In the genomic region with DNA sequence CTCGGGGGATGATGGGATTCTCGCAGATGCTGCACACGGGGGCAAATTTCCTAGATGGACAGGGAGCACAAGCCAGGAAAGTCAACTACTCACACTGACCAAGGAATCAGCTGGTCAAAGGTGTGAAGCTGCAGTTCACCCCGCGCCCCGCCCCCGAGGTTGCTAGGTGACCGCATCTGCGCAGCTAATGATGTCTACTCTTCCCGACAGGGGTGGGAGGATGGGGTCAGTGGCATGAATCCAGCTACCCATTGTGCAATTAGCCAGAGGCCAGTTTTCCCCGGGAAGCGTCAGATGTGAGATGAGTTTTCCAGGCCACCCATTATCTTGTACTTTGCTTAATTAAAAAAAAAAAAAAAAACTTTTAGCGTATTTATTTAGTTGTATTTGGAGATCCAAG, we compare ENCODE assay signal across 16 mouse cellular contexts. TPM values are rescaled to one million over a fixed set of nuclear protein-coding genes. Genes with fewer than 3 reads are reported as not detected.
"Had no signal": no experiment of that assay in that cellular context is flagged by ENCODE, and none has a peak within 500 bp of the region (broad histone marks: within the 10 kb centered on the region; RNA-seq: fewer than 3 reads in every experiment).

No protein-coding gene starts in this region.

- H3K27me3 ChIP-seq: limb, embryonic 13.5 days; liver, embryonic 13.5 days; midbrain, embryonic 12.5 days; midbrain, embryonic 15.5 days; neural tube, embryonic 12.5 days; neural tube, embryonic 15.5 days had no signal

- H3K9me3 ChIP-seq: limb, embryonic 10.5 days; limb, embryonic 13.5 days; midbrain, embryonic 12.5 days; midbrain, embryonic 15.5 days; neural tube, embryonic 12.5 days; neural tube, embryonic 15.5 days had no signal

- H3K27ac ChIP-seq: limb, embryonic 10.5 days; limb, embryonic 13.5 days; liver, embryonic 13.5 days; macrophage; midbrain, embryonic 12.5 days; midbrain, embryonic 15.5 days; neural tube, embryonic 12.5 days; neural tube, embryonic 15.5 days had no signal

- H3K4me1 ChIP-seq: limb, embryonic 10.5 days; limb, embryonic 13.5 days; midbrain, embryonic 12.5 days; midbrain, embryonic 15.5 days; neural tube, embryonic 12.5 days; neural tube, embryonic 15.5 days had no signal

- H3K9ac ChIP-seq: limb, embryonic 13.5 days; liver, embryonic 13.5 days; lung, embryonic 14.5 days; midbrain, embryonic 12.5 days; midbrain, embryonic 15.5 days; neural tube, embryonic 12.5 days; neural tube, embryonic 15.5 days had no signal

- H3K4me2 ChIP-seq: limb, embryonic 13.5 days; liver, embryonic 13.5 days; lung, embryonic 14.5 days; midbrain, embryonic 12.5 days; midbrain, embryonic 15.5 days; neural tube, embryonic 12.5 days; neural tube, embryonic 15.5 days had no signal

- DNase-seq: kidney, adult 9 months; kidney, postnatal 25 days; liver; liver, embryonic 13.5 days; lung, embryonic 14.5 days; thymus, adult 18-20 months; thymus, postnatal 36 days had no signal

- H3K36me3 ChIP-seq: liver, embryonic 13.5 days; midbrain, embryonic 12.5 days; midbrain, embryonic 15.5 days had no signal

- ATAC-seq: lung, postnatal 0 days; midbrain, embryonic 15.5 days had no signal

- H3K4me3 ChIP-seq: limb, embryonic 10.5 days; limb, embryonic 13.5 days; liver, embryonic 13.5 days; midbrain, embryonic 12.5 days; midbrain, embryonic 15.5 days; neural tube, embryonic 12.5 days; neural tube, embryonic 15.5 days had no signal

RNA-seq across cellular contexts. Expression of gene Fblim1, which starts 24.8 kb away (rescaled TPM):
- total RNA-seq: megakaryocyte, adult 5-6 weeks had no signal

RNA-seq across cellular contexts. Expression of gene Slc25a34, which starts 42.6 kb away (rescaled TPM):
- total RNA-seq: megakaryocyte, adult 5-6 weeks had no signal
- polyA plus RNA-seq: limb, embryonic 13.5 days; lung, embryonic 14.5 days; neural tube, embryonic 12.5 days had no signal
